Mouse (Mus musculus) embryonic fibroblast, embryonic 13.5 days (primary cell): ENCODE data around the gene Gm3739.
"Not testable (repeated sequence)": the region's sequence is repeated elsewhere in the genome, so short reads cannot be mapped to it uniquely, and the experiment has no call there.

Experiments used
- CTCF ChIP-seq: IDR thresholded peaks from 2 replicates; pipeline ENCODE4 v1.5.1; 2011; ENCODE audit warnings: mild to moderate bottlenecking, control low read depth, low read length, moderate library complexity, borderline replicate concordance; ENCODE audit not compliant: insufficient read depth
- POLR2A ChIP-seq: IDR thresholded peaks from 2 replicates; pipeline ENCODE4 v1.6.1; 2011; ENCODE audit warnings: low read depth, mild to moderate bottlenecking, control low read depth, low read length, moderate library complexity

DNA sequence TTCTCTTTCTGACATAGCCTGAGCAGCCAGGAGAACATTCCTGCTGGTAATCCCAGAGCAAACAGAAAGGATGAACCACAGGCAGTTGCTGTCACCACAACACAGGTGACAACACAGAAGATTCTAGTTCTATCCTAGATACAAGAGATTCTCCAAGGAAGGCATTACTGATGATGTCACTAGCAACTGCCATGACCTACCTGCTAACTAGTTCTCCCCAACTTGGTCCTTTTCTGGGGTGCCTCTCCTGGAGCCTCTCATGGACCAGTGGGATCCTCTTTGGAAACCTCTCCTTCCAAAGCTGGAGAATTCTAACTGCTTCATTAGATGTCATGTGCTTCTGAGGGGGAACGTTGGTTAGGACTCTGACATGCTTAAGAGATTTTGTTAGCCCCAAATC lies 17.4 kb upstream of the Gm3739 start, which contains the start of gene Gm5797:
- not testable (repeated sequence) for TF ChIP-seq POLR2A, CTCF
